Mouse (Mus musculus) brain, adult 2 months (tissue): ENCODE data around the gene Caskin1.

ENCODE experiments used
- DNase-seq: peaks from one replicate; pipeline ENCODE4 v3.0.0; 2011; ENCODE audit warnings: low read depth, low spot score

Gene Caskin1

GRCm38 (mm10) chr17:24494627-24495335 lies 6.4 kb downstream of the Caskin1 start:
- peak; percentile 82 for DNase-seq

DNA sequence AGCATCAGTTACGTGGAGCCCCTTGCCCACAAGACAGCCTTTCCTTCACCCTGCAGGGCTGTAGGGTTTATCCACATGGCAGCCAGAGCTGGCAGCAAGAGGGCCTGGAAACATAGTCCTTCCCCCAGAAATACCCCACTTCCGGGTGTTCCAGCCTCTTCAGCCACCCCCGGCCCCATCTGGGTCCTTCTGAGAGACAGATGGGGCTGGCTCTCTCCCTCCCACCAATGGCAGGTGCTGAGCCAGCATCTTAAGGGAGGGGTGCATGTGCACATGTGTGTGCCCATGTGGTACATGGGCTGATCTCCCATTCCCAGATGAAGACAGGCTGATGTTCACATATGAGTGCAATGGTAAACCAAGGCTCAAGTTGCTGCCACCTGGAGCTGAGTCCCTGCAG lies 7.0 kb downstream of the Caskin1 start:
- peak; percentile 80 for DNase-seq

GRCm38 (mm10) chr17:24496026-24496425 lies 7.6 kb downstream of the Caskin1 start:
- DNase-seq, result no peak

GRCm38 (mm10) chr17:24502208-24502607 lies 13.8 kb downstream of the Caskin1 start:
- DNase-seq, result no peak

GRCm38 (mm10) chr17:24504085-24504484 lies 15.7 kb downstream of the Caskin1 start:
- no peak for DNase-seq

DNA sequence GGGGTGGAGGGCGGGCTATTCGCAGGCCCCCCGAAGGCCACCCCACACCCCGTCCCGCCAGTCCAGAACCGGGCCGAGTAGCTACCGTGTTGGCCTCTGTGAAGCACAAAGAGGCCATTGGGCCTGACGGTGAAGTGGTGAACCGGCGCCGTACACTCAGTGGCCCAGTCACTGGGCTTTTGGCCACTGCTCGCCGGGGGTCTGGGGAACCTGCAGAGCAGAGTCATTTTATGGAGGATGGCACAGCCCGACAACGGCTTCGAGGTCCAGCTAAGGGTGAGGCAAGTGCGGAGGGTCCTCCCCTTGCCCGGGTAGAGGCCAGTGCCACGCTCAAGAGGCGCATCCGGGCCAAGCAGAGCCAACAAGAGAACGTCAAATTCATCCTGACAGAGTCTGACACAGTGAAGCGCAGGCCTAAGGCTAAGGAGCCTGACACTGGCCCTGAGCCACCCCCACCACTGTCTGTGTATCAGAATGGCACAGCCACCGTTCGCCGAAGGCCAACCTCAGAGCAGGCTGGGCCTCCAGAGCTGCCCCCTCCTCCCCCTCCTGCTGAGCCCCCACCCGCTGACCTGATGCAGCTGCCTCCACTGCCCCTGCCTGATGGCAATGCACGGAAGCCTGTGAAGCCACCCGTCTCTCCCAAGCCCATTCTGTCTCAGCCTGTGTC lies 17.0 kb downstream of the Caskin1 start:
- no peak for DNase-seq

DNA sequence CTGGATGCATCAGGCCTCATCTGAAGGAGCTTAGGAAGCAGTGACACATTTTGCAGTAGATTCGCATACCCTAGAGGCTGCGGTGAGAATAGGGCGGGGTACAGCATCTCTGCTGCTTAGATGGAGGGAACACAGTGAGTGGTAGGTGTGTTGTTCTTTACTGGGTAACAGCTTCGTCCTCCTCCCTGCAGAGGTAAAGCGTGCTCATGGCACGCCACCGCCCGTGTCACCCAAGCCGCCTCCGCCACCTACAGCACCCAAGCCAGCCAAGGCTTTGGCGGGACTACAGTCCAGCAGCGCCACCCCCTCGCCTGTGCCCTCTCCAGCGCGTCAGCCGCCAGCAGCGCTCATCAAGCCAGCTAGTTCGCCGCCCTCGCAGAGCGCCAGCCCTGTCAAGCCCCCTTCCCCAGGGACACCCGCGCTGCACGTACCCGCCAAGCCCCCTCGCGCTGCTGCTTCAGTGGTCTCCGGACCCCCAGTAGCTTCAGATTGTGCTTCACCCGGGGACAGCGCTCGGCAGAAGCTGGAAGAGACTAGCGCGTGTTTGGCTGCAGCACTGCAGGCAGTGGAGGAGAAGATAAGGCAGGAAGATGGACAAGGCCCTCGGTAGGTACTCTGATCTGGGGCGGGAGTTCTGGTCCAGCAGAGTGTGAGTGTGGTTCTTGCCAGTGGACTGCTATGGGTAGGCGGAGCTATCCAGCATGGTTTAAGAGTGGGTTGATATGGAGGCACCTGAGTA lies 18.1 kb downstream of the Caskin1 start:
- peak; percentile 82 for DNase-seq

DNA sequence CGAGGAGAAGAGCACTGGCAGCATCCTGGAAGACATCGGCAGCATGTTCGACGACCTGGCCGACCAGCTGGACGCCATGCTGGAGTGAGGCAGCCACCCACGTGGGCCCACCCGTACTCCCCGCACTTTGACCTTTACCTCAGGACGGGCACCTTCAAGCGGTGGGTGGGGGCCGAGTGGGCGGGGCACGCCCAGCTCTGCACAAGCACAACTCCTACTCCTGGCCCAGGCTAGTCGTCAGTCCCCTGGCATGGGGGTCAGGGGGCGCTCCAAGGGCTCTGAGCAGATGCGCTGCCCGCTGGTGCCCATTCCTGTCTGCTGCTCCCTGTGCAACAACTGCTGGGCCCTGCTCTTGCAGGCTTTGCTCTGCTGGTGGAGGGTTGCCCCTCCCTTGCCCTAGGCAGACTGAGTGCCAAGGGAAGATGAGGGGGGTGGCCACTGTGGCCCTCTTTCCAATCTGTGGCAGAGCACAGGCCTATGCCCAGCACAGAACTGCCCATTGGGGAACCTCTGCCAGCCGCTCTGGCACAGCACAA lies 18.8 kb downstream of the Caskin1 start:
- DNase-seq, result peak; percentile 43

- DNase-seq, result no peak
Observed at GRCm38 (mm10) chr17:24507806-24508460, 19.5 kb downstream of the Caskin1 start.

- peak; percentile 82 for DNase-seq
Observed at GRCm38 (mm10) chr17:24513609-24514008, 25.2 kb downstream of the Caskin1 start.

DNA sequence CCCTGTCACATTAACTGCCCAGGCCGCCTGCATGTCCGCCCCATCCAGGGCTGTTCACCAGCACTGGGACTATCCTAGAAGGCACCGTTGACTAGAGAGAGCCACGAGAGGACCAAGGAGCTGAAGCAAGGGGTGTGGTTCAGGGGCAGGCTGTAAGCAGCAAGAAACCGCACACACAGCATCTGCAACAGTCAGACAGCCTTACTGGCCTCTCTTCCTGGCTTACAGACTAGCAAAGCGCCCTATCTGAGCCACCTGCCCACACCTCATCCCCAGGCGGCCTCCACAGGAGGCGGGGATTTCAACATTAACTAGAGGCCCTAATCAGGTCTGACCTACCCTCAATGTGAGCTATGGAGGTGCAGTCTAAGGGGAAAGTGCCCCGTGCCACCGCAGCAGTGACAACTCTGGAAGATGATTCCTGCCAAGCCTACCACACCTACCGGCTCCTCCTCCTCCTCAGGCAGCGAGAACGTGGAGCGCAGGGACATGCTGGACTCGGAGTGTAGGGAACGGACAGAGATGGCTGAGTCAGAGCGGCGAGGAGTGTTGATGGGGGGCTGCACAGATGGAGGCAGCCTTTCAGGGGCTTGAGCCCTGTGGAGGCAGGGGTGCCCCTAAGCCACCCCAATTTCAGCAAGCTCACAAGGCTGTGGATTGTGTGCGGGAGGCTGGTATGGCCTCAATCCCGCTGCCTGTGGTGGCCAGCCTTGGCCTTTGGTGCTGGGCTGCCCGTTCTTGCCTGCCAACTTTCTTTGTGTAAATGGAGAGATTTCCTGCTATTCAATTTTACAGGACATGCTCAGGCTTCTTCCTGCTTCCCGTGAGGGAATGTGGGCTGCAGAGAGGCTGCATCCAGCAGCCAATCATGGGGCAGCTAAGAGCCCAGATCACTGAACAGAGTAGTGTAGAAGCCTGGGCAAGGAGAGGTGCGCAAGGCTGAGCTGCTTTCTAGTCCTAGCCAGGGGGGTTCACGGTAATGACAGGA lies 26.2 kb downstream of the Caskin1 start:
- no peak for DNase-seq

GRCm38 (mm10) chr17:24520450-24520849 lies 32.0 kb downstream of the Caskin1 start:
- DNase-seq, result no peak

GRCm38 (mm10) chr17:24524734-24525133 lies 36.3 kb downstream of the Caskin1 start:
- no peak for DNase-seq

DNA sequence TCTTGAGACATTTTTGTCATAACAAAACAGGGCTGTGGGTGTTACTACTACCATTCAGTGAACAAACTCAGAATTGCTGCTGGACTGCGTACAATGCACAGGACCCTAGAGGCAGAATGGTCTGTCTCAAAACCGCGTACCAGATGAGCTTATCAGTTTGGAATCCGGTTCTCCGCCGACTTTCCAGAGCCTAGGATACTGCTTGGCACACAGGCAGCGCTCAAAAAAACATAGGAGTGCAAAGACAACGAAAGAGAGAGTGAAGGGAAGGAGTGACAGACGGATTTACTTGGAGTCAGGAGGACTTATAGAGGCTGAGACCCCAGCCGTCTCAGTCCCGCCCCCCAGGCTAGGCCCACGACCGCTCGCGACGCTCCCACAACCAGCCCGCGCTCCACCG lies 38.9 kb downstream of the Caskin1 start:
- DNase-seq, result no peak

DNA sequence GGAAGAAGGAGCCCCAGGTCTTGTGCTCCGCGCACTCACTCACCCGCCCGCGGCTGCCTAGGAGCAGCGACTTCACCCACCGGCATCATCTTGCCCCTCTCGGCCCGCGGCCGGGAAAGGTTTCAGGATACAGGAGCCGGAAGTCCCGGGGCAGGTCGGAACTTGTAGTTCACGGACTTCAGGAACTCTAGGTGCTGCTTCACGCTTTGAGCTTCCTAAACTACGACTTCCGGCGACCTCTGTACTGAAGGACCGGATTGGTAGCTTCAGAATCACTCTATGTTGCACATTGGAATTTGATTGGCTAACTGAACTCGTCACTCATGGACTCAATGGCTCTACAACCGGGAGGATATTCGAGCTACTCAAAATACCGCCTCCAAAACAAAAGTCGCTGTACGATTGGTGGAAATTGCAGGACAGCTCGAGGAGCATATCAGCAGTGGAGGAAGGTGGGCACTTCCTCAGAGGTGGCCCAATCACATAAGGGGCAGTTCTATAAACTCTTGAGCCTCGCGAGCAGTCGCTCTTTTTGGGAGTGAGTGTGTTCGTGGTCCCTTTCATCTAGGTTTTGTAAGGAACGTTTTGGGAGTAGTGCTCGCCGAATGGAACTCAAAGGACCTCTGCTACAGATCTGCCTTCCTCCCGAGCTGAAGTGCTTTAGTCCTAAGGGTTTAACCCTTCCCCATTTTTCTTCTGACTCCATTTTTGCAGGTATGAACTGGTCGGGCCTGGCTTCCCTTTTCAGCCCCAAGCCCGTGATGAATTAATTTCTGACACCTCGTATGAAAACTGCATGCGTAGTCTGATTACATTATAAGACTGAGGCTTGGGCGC lies 39.5 kb downstream of the Caskin1 start, which contains the start of gene Traf7:
Gene Traf7 (minus strand): TSS at position 216 of the 837 bp plus-strand sequence.
- peak; percentile 100 for DNase-seq

- no peak for DNase-seq
Observed at GRCm38 (mm10) chr17:24528560-24528918, 40.1 kb downstream of the Caskin1 start.

DNA sequence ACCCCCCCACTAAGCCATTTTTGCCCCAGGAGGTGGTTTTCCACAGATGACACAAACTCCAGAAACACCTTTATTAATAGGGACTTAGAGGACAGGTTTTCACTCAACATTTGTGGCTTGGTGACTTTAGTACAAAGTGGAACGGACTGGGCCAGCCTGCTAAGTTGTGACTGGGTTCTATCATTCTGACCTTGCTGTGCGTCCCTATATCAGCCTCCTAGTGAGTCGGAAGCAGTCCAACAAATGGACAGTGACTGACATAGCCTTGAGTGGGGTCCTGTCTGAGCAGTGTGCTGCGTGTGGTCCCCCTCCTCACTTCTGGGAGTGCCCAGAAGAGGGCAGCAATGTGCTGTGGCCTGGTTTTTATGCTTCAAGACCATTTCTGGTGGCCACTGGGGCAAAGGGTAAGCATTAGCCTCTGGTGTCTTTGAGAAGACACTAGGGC lies 40.6 kb downstream of the Caskin1 start:
- peak; percentile 76 for DNase-seq

DNA sequence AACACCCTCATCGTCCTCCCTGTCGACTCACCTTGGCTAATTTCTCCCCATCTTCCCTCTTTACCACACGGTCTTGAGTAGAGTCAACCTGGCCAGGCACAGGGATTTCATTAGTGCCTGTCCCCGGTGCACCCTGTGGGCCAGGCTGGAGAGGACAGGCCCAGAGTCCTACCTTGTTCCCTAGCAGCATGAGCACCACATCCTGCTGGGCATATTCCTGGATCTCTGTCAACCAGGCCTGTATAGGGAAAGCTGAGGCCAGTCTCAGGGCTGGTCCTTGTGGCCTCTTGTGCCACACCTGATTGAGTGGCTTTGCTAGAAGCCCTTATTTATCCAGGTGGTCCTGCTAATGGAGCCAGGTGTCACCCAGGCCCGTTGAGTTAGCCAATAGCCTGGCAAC lies 41.5 kb downstream of the Caskin1 start:
- no peak for DNase-seq

- DNase-seq, result peak; percentile 53
Observed at GRCm38 (mm10) chr17:24530361-24531050, 42.1 kb downstream of the Caskin1 start.
